Mouse (Mus musculus) CH12.LX (cell line): ENCODE results near the gene Tmem255b. TPM values are rescaled to one million over a fixed set of nuclear protein-coding genes. Genes with fewer than 3 reads are reported as not detected.

Experiments
- DNase-seq: peaks from one replicate; pipeline ENCODE4 v3.0.0-alpha.2; 2013; ENCODE audit errors: extremely low read depth
- H3K27ac ChIP-seq: 2 replicates; pipeline ENCODE4 v1.5.1; 2012; ENCODE audit warnings: low read depth, mild to moderate bottlenecking, control low read depth, moderate library complexity; ENCODE audit not compliant: insufficient read depth
- H3K27me3 ChIP-seq: replicated peaks from 2 replicates; pipeline ENCODE3; 2012; ENCODE audit warnings: inconsistent platforms
- H3K36me3 ChIP-seq, 2 experiments: replicated peaks in 1 of 2; 2 replicates each; pipeline versions ENCODE3 to v1.6.1; 2012; ENCODE audit warnings: inconsistent platforms in 1 of 2, low read length in 1 of 2, mild to moderate bottlenecking in 1 of 2, mixed read lengths in 1 of 2, moderate library complexity in 1 of 2; ENCODE audit not compliant: control insufficient read depth in 1 of 2, insufficient read depth in 1 of 2
- H3K4me1 ChIP-seq, 2 experiments: 2 replicates each; pipeline ENCODE4 v1.6.1; 2012; ENCODE audit warnings: inconsistent platforms in 1 of 2, moderate library complexity in 1 of 2; ENCODE audit not compliant: insufficient read depth in 2 of 2, control insufficient read depth in 1 of 2
- H3K4me2 ChIP-seq: 2 replicates; pipeline ENCODE4 v1.6.1; 2012; ENCODE audit warnings: low read depth, mild to moderate bottlenecking, control low read depth; ENCODE audit not compliant: poor library complexity, insufficient read depth, severe bottlenecking
- H3K4me3 ChIP-seq, 3 experiments: fragments of 150-350 bp in 1 of 3; sonication (generic) in 1 of 3; replicated peaks in 1 of 3; 2 replicates each; pipeline versions ENCODE3 to v1.5.1; 2011 to 2012; ENCODE audit warnings: low read depth in 2 of 3, low read length in 2 of 3, mild to moderate bottlenecking in 2 of 3, moderate library complexity in 2 of 3, control low read depth in 1 of 3, improper control_type of control experiment in 1 of 3, inconsistent platforms in 1 of 3, mixed read lengths in 1 of 3; ENCODE audit not compliant: poor library complexity in 1 of 3
- H3K79me2 ChIP-seq: replicated peaks from 2 replicates; pipeline ENCODE4 v1.6.1; 2012; ENCODE audit warnings: mild to moderate bottlenecking, moderate library complexity; ENCODE audit not compliant: control insufficient read depth, poor library complexity, insufficient read depth, severe bottlenecking; ENCODE audit errors: extremely low read depth
- H3K9ac ChIP-seq: 2 replicates; pipeline ENCODE4 v1.6.1; 2012; ENCODE audit warnings: low read depth, mild to moderate bottlenecking, control low read depth, moderate library complexity; ENCODE audit not compliant: insufficient read depth
- H3K9me3 ChIP-seq: replicated peaks from 2 replicates; pipeline ENCODE3; 2012; ENCODE audit warnings: low read length, inconsistent platforms, mixed read lengths
- BHLHE40 ChIP-seq: IDR thresholded peaks from 2 replicates; pipeline ENCODE4 v1.6.1; 2011; ENCODE audit warnings: mild to moderate bottlenecking, low read depth, low read length, improper control_type of control experiment
- CTCF ChIP-seq, 2 experiments: IDR thresholded peaks in 1 of 2; conservative IDR thresholded peaks in 1 of 2; 2 replicates each; pipeline ENCODE4 v1.5.1; 2011 to 2012; ENCODE audit warnings: low read depth in 2 of 2, low read length in 2 of 2, improper control_type of control experiment in 1 of 2, inconsistent platforms in 1 of 2, mild to moderate bottlenecking in 1 of 2, moderate library complexity in 1 of 2
- E2F4 ChIP-seq: IDR thresholded peaks from 2 replicates; pipeline ENCODE4 v1.6.1; 2011; ENCODE audit warnings: low read depth, low read length, improper control_type of control experiment; ENCODE audit not compliant: insufficient replicate concordance
- ELF1 ChIP-seq: IDR thresholded peaks from 2 replicates; pipeline ENCODE4 v1.6.1; 2014; ENCODE audit warnings: low read depth, mild to moderate bottlenecking, inconsistent platforms, low read length, improper control_type of control experiment
- EP300 ChIP-seq: IDR thresholded peaks from 2 replicates; pipeline ENCODE4 v1.6.1; 2011; ENCODE audit warnings: low read length, improper control_type of control experiment
- ETS1 ChIP-seq: conservative IDR thresholded peaks from 2 replicates; pipeline ENCODE4 v1.6.1; 2012; ENCODE audit warnings: low read depth, mild to moderate bottlenecking, inconsistent platforms, low read length, improper control_type of control experiment, moderate library complexity
- GABPA ChIP-seq: IDR thresholded peaks from 2 replicates; pipeline ENCODE4 v1.6.1; 2012; ENCODE audit warnings: low read depth, low read length, improper control_type of control experiment, inconsistent platforms; ENCODE audit not compliant: insufficient replicate concordance
- HCFC1 ChIP-seq: IDR thresholded peaks from 2 replicates; pipeline ENCODE4 v1.6.1; 2012; ENCODE audit warnings: low read depth, mild to moderate bottlenecking, inconsistent platforms, low read length, improper control_type of control experiment
- IRF4 ChIP-seq: IDR thresholded peaks from 2 replicates; pipeline ENCODE4 v1.6.1; 2014; ENCODE audit warnings: low read depth, mild to moderate bottlenecking, inconsistent platforms, low read length, improper control_type of control experiment
- KAT2A ChIP-seq: IDR thresholded peaks from 2 replicates; pipeline ENCODE4 v1.6.1; 2012; ENCODE audit warnings: low read length, improper control_type of control experiment, inconsistent platforms; ENCODE audit not compliant: insufficient replicate concordance
- MAFK ChIP-seq: IDR thresholded peaks from 2 replicates; pipeline ENCODE4 v1.6.1; 2011; ENCODE audit warnings: low read length, improper control_type of control experiment; ENCODE audit not compliant: insufficient replicate concordance
- MAZ ChIP-seq: IDR thresholded peaks from 2 replicates; pipeline ENCODE4 v1.6.1; 2012; ENCODE audit warnings: low read depth, mild to moderate bottlenecking, inconsistent platforms, low read length, improper control_type of control experiment, moderate library complexity
- MEF2A ChIP-seq: IDR thresholded peaks from 2 replicates; pipeline ENCODE4 v1.6.1; 2014; ENCODE audit warnings: low read depth, mild to moderate bottlenecking, inconsistent platforms, low read length, improper control_type of control experiment, borderline replicate concordance
- MXI1 ChIP-seq: IDR thresholded peaks from 2 replicates; pipeline ENCODE4 v1.6.1; 2011; ENCODE audit warnings: mild to moderate bottlenecking, low read depth, low read length, improper control_type of control experiment
- MYC ChIP-seq: IDR thresholded peaks from 2 replicates; pipeline ENCODE4 v1.6.1; 2011; ENCODE audit warnings: low read depth, mild to moderate bottlenecking, improper control_type of control experiment, low read length
- NELFE ChIP-seq: IDR thresholded peaks from 2 replicates; pipeline ENCODE4 v1.6.1; 2011; ENCODE audit warnings: low read depth, low read length, improper control_type of control experiment
- NRF1 ChIP-seq: IDR thresholded peaks from 2 replicates; pipeline ENCODE4 v1.6.1; 2014; ENCODE audit warnings: low read depth, mild to moderate bottlenecking, inconsistent platforms, low read length, improper control_type of control experiment, moderate library complexity
- POLR2AphosphoS2 ChIP-seq: IDR thresholded peaks from 2 replicates; pipeline ENCODE4 v1.6.1; 2011; ENCODE audit warnings: low read depth, low read length, improper control_type of control experiment
- RAD21 ChIP-seq: IDR thresholded peaks from 2 replicates; pipeline ENCODE4 v1.6.1; 2011; ENCODE audit warnings: low read depth, mild to moderate bottlenecking, low read length, improper control_type of control experiment, moderate library complexity
- RCOR1 ChIP-seq: conservative IDR thresholded peaks from 2 replicates; pipeline ENCODE4 v1.6.1; 2012; ENCODE audit warnings: low read depth, mild to moderate bottlenecking, inconsistent platforms, low read length, improper control_type of control experiment
- SIN3A ChIP-seq: IDR thresholded peaks from 2 replicates; pipeline ENCODE4 v1.6.1; 2012; ENCODE audit warnings: low read length, improper control_type of control experiment, inconsistent platforms
- SMC3 ChIP-seq: IDR thresholded peaks from 2 replicates; pipeline ENCODE4 v1.6.1; 2011; ENCODE audit warnings: low read depth, low read length, improper control_type of control experiment
- TBP ChIP-seq: conservative IDR thresholded peaks from 2 replicates; pipeline ENCODE4 v1.6.1; 2011; ENCODE audit warnings: low read depth, low read length, improper control_type of control experiment
- UBTF ChIP-seq: IDR thresholded peaks from 2 replicates; pipeline ENCODE4 v1.6.1; 2012; ENCODE audit warnings: low read depth, mild to moderate bottlenecking, inconsistent platforms, low read length, improper control_type of control experiment, moderate library complexity
- USF1 ChIP-seq: IDR thresholded peaks from 2 replicates; pipeline ENCODE4 v1.6.1; 2014; ENCODE audit warnings: low read depth, mild to moderate bottlenecking, inconsistent platforms, low read length, improper control_type of control experiment
- ZC3H11A ChIP-seq: IDR thresholded peaks from 2 replicates; pipeline ENCODE4 v1.6.1; 2012; ENCODE audit warnings: low read depth, mild to moderate bottlenecking, inconsistent platforms, low read length, improper control_type of control experiment
- ZKSCAN1 ChIP-seq: IDR thresholded peaks from 2 replicates; pipeline ENCODE4 v1.6.1; 2012; ENCODE audit warnings: low read depth, inconsistent platforms, low read length, improper control_type of control experiment, borderline replicate concordance
- ZNF384 ChIP-seq: IDR thresholded peaks from 2 replicates; pipeline ENCODE4 v1.6.1; 2012; ENCODE audit warnings: low read depth, low read length, improper control_type of control experiment, inconsistent platforms
- dilution Hi-C: fragments of 300-500 bp; cut with MboI; formaldehyde crosslinking; loops from 2 replicates; pipeline ENCODE4 v1.14.3; 2020; ENCODE audit warnings: low sequenced_read_pairs; ENCODE audit not compliant: extremely low pct_unique_long_range_greater_than_20kb, extremely low pct_ligation_motif_present
- in situ Hi-C: fragments of 300-500 bp; cut with MboI; formaldehyde crosslinking; loops from 3 replicates; pipeline ENCODE4 v1.14.3; 2019; ENCODE audit warnings: low sequenced_read_pairs, low pct_ligation_motif_present, low pct_unique_long_range_greater_than_20kb, mixed read lengths
- polyA plus RNA-seq: library from polyadenylated mRNA; unstranded; fragments of >175 nt; gene quantifications from 2 replicates; pipeline ENCODE4 v1.2.1, GENCODE M21; 2012; ENCODE audit warnings: low read depth; ENCODE audit not compliant: insufficient read length
- total RNA-seq, 2 experiments: library from RNA; depleted of rRNA; stranded (reverse); fragments of 300-350 nt in 1 of 2; fragments of >200 nt in 1 of 2; gene quantifications; 2 replicates each; pipeline ENCODE4 v1.2.3; 2012 to 2014

Gene Tmem255b
- total and polyA plus RNA-seq, 3 experiments: not detected

GRCm38 (mm10) chr8:13433130-13433529 lies 1.9 kb upstream of the Tmem255b start:
- Histone ChIP-seq H3K9ac (no peak overlapping the region), H3K36me3 (no peaks in the 10 kb centered on the region), H3K9me3 (peaks cover 5% of the 10 kb centered on the region), H3K27ac (no peak overlapping the region), H3K79me2 (no peaks in the 10 kb centered on the region), H3K4me2 (no peak overlapping the region), H3K4me3 (no peak overlapping the region), H3K27me3 (peaks cover 89% of the 10 kb centered on the region), H3K4me1 (peaks cover 0 to 1% of the 10 kb centered on the region in 2 experiments; a peak in 1 of 4 replicates)
- DNase-seq: no peak
- in situ Hi-C loops (no loop called here), dilution Hi-C loops (no loop called here)
- TF ChIP-seq MYC: no peak
- TF ChIP-seq GABPA: no peak
- TF ChIP-seq UBTF: no peak
- TF ChIP-seq SMC3: no peak
- no peak for TF ChIP-seq NELFE
- TF ChIP-seq HCFC1: no peak
- no peak for TF ChIP-seq BHLHE40
- no peak for TF ChIP-seq CTCF (conservative IDR thresholded peaks at IDR 0.05 in 1 of 2, IDR thresholded peaks at IDR 0.05 in 1 of 2; ENCODE audit: low read depth in 2 of 2, low read length in 2 of 2)
- TF ChIP-seq ZKSCAN1: no peak
- TF ChIP-seq MAFK: no peak
- no peak for TF ChIP-seq ELF1
- TF ChIP-seq RAD21: no peak
- TF ChIP-seq MEF2A: no peak
- no peak for TF ChIP-seq RCOR1
- TF ChIP-seq MXI1: no peak
- TF ChIP-seq EP300: no peak
- no peak for TF ChIP-seq MAZ
- TF ChIP-seq KAT2A: no peak

- in situ Hi-C loops: no loop called here
- no peak overlapping the region for H3K27ac ChIP-seq
- no peak overlapping the region for H3K4me2 ChIP-seq
Observed at GRCm38 (mm10) chr8:13436052-13436451, 1.1 kb downstream of the Tmem255b start.

More at GRCm38 (mm10) chr8:13436052-13436451, 1.1 kb downstream of the Tmem255b start:
- TF ChIP-seq IRF4 (no peak), POLR2AphosphoS2 (no peak), ZKSCAN1 (no peak), ZNF384 (no peak), NELFE (no peak), ZC3H11A (no peak), RAD21 (no peak), SMC3 (no peak), KAT2A (no peak), E2F4 (no peak), RCOR1 (no peak), NRF1 (no peak), BHLHE40 (no peak), USF1 (no peak), ETS1 (no peak), TBP (no peak), EP300 (no peak), GABPA (no peak), SIN3A (no peak)
- Histone ChIP-seq H3K4me3 (no peak overlapping the region), H3K9ac (no peak overlapping the region), H3K27me3 (peaks cover 93% of the 10 kb centered on the region), H3K36me3 (no peaks in the 10 kb centered on the region), H3K79me2 (no peaks in the 10 kb centered on the region), H3K9me3 (peaks cover 5% of the 10 kb centered on the region), H3K4me1 (no peaks in the 10 kb centered on the region)
- dilution Hi-C loops: no loop called here
- no peak for DNase-seq
